Mouse (Mus musculus): Measurements from ENCODE around the gene Miga1.

GRCm38 (mm10) chr3:152271071-152271710, 69.0 kb downstream of the Miga1 start:
- TF ChIP-seq CTCF (IDR thresholded peaks at IDR 0.05; ENCODE audit: borderline replicate concordance, control insufficient read depth, extremely low read depth, insufficient read depth, low read length, poor library complexity): no peak
- TF ChIP-seq POLR2A (IDR thresholded peaks at IDR 0.05; ENCODE audit: control insufficient read depth, extremely low read depth, insufficient read depth, low read length, poor library complexity): no peak

Data from thymus, adult 2 months (tissue).